Mouse (Mus musculus) ovary, postnatal 36 days (tissue): ENCODE measurements around the gene Shank2.

Experiments
- DNase-seq: peaks from one replicate; pipeline ENCODE4 v3.0.0; 2022; ENCODE audit warnings: low spot score, mixed read lengths

The Shank2 gene

GRCm38 (mm10) chr7:144336626-144337025 lies 334.9 kb downstream of the Shank2 start:
- no peak for DNase-seq

DNA sequence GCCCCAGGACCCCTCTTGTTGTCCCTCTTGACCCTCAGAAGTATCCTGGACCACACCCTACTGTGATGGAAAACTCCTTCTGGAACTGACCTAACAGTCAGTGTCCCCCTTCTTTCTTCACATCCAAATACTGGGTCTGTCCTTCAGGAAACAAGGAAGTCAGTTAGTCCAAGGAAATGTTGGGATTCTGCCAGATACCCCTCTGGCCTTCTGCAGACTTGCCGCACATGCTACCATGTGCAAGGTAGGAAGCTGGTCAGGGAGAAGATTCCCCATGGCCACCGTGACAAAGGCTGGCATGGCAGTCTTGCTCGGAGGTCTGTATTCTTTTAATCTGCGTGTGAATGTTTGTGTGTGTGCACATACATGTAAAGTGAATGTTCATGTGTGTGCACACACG lies 337.0 kb downstream of the Shank2 start:
- DNase-seq = no peak

DNA sequence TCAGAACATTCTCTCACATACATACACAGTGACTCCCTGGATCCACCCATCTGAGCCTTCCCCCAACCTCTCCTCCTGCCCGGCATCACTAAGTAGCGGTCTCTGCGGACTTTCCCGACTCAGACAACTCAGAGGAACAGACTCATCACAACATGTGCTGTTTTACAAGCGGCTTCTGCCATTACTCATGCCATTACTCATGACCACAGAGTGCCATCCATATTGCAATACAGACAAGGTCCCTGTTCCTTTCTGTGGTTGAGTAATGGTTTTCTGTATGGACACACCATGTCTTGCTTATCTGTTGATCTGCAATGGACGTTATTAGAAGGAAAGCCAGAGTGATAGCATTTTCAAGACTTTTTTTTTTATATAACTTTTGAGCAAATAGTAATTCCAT lies 338.6 kb downstream of the Shank2 start:
- DNase-seq = no peak

DNA sequence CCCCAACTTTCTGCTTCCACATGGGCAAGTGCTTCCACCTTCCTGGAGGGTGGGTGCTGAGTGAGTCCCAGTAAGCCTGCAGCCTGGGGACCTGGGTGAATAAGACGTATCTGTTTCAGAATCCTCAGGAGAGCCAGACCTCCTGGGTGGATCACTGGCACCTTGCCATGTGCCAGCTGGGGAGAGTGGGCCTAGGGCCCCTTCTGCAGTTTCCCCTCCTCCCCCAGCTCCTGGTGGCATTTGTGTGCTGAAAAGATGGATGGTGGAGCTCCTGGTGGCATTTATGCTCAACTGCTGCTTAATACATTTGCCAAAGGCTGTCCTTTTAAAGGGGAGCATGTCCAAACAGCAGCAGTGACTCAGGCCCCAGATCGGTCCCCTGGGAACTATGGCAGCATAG lies 364.4 kb downstream of the Shank2 start:
- no peak for DNase-seq

DNA sequence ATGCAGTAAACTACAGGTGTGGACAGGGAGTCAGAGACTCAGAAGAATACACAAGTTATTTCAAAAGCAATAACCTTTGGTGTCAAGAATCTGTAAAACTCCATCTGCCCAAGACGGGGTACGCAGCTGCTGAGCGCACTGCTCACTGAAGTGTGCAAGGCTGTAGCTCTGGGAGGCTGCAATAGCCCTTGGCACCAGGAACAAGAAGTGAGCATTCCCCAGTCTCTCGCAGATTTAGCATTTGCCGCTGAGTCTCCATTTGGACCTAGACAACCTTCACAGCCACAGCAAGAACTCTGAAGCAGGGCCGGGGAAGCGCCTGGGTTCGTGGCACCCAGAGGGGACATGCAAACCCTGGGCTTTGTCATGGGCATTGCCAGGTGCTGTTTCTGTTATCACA lies 371.3 kb downstream of the Shank2 start:
- no peak for DNase-seq

DNA sequence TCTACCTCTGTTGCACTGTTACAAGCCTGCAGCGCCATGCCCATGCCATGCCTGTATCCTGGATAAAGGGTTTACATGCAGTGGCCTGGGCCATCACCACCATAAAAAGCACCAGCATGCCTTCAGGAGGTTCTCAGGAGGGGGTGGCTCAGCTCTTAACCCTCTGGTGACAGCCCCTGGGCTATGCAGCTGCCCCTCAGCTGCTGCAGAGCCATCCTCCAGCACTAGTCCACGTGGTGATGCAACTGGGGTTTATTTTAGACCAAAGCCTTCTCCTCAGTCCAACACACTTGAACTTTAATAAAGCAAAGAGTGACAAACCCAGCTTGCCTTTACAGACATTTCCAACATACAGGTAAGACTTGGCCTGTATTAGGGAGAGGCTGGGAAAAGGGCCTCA lies 373.8 kb downstream of the Shank2 start:
- DNase-seq = no peak

DNA sequence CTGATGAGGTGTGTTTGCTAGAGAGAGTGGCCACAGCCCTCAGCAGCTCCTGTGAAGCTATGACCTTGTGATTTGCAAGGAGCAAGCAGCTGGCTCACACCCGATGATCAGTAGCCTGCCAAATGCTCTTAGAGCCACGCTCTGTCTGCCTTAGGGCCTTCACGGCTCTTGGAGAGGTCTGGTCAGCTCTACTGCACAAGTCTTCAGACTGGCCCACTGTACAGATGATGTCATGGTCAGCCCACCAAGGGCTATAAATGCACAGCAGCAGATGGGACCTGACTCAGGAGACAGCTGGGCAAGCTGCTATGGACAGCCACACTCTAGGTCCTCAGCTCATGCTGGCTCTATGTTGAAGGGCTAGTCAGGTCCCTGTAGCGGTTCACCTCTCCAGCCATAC lies 376.5 kb downstream of the Shank2 start:
- no peak for DNase-seq

GRCm38 (mm10) chr7:144379243-144379884 lies 377.6 kb downstream of the Shank2 start:
- DNase-seq = no peak

DNA sequence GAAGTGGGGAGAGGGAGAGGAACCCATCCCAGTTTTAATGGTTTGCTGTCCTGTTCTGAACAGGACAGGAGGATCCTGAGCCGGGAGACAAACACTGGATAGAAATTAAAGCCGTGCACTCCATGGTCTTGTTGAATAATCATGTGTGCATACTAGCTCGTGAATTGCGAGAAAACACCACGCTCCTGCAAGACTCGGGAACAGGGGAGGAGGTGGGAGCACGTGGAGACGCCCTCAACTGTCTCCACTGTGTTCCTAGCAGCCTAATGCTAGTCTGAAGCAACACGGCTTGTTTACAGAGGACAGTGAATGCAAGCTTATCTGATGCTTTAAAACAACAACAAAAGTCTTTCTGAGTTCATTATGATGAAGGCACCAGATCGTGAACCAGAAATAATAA lies 379.9 kb downstream of the Shank2 start:
- DNase-seq = no peak

DNA sequence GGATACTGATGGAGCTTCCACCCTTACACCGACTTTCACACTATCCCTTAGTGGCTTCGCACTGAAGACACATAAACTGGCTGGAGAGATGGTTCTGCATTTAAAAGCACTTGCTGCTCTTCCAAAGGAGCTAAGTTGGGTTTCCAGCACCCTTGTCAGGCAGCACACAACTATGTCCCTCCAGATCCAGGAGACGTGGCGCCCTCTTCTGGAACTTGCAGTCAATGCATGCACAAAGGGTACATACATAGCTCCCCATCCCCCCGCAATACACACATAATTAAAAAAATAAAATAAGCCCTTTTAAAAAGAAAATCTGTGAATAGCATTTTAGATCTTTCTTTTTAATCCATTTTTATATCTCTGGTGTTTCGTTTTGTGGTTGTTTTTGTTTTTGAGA lies 385.8 kb downstream of the Shank2 start:
- DNase-seq = no peak

- no peak for DNase-seq
Observed at GRCm38 (mm10) chr7:144389704-144390103, 388.0 kb downstream of the Shank2 start.

DNA sequence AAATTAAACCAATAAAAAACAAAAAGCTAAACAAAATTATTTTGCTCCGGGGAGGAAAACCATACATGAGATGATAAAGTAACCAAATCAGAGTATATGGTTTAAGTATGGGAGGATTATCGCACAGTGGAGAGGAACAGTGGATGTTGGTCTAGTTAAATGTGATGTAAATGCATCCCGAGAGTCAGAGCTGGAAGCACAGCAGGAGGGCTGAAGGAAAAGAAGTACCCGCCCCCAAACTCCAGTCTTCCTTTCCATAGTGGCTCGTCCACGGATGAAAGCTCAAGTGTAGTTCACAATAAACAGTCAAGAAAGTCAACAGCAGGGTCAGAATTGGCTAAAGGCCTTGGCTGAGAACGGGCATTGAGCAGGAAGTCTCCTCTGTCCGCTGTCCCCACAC lies 388.9 kb downstream of the Shank2 start:
- DNase-seq = no peak

- DNase-seq = no peak
Observed at GRCm38 (mm10) chr7:144391727-144392126, 390.0 kb downstream of the Shank2 start.

- DNase-seq = no peak
Observed at GRCm38 (mm10) chr7:144402492-144402891, 400.8 kb downstream of the Shank2 start.

DNA sequence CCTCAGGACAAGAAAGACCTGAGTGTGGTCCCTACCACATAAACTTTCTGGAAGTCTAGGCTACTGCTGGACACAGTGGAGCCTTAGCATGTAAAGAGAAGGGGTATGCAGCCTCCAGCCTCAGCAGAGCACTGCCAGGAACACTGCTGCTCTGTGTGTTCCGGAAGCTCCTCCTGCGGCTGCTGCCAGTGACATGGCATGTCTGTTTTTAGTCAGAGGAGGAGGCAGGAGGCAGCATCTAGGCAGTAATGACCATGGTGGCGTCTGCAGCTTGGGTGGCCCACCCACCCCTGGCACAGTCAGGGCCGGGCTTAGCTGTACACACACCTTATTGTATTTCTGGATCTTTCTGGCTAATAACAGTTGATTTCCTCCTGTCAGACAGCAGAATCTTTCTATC lies 405.9 kb downstream of the Shank2 start:
- DNase-seq = no peak

DNA sequence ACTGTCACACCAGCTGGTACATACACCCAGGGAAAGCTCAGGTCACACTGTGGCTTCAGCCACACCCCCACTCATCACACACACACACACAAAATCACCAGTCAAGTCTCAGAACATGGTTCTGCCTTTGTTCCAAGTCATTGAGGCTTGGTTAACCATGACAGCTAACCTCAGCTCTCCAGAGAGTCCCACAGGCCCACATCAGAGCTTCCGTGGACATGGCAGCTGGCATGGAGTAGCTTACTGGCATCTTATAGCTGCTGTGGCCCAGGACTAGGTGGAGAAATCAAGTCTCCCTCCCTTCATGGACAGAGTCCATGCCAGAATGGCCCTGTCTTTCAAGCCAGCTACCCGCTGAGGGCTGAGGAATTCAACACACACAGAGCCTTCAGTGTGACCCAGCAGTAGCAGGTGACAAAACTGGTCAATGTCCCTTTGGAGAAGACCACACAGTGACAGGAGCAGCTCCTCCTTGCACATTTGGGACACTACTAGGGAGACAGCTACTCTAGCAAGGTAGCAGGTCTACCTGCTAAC lies 406.8 kb downstream of the Shank2 start:
- DNase-seq = no peak

DNA sequence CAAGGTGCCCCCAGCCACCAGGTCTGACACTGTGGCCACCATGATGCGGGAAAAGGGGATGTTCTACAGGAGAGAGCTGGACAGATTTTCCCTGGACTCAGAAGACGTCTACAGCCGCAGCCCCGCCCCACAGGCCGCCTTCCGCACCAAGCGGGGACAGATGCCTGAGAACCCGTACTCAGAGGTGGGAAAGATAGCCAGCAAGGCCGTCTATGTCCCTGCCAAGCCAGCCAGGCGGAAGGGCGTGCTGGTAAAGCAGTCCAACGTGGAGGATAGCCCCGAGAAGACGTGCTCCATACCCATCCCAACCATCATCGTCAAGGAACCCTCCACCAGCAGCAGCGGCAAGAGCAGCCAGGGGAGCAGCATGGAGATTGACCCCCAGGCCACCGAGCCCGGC lies 408.0 kb downstream of the Shank2 start:
- DNase-seq = no peak

- DNase-seq = no peak
Observed at GRCm38 (mm10) chr7:144411967-144412906, 410.5 kb downstream of the Shank2 start.

GRCm38 (mm10) chr7:144414632-144415031 lies 412.9 kb downstream of the Shank2 start:
- DNase-seq = no peak

- peak; percentile 18 for DNase-seq
Observed at GRCm38 (mm10) chr7:144415795-144416194, 414.1 kb downstream of the Shank2 start.

DNA sequence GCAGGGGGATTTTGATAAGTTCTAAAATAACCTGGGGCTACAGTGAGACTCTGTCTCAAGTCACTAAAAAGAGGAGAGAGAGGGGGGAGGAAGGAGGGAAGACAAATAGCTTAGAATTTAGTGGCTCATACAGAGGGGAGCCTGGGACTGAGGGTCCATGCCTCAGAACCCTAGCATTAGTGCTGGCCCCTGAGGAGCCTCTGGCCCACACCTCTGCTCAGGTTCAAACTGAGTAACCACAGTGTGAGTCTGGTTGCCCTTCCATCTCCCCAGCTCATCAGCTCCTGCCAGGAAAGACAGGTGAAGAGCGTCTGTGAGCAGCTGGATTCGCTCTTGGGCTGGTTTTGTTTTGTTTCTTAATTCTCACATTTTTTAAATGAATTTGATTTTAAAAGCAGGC lies 415.5 kb downstream of the Shank2 start:
- DNase-seq = no peak

DNA sequence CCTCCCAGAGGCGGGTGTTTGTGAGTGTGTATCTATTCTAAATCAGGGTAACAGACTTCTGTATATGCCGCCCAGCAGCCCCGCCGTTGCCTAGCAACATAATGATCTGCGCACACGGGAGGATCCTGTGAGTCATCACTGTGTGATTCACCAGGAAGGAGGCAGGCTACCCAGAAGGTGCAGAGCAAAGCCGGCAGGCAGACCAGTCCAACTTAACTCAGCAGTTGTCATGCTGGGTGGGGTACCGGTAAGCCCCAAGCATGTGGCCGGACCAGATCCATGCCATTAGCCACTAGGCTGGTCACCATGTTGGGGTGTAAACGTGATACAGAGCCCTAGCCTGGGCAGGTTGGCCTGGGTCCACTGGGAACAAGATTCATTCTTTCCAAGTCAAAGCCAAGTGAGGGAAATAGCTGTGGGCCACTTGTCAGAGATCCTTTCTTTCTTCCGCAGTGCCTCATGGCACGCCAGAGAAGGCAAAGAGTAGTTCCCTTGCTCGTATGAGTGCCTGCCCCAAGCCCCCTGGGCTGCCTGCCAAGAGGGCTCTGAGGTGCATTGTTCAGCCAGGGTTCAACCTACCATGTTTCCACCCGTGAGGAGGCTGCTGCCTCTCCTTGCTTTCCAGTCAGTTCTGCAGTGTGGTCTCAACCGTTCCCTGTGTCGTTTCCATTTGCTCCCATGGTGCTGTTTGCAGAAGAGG lies 416.1 kb downstream of the Shank2 start:
- DNase-seq = peak; percentile 30

- DNase-seq = no peak
Observed at GRCm38 (mm10) chr7:144420552-144420951, 418.8 kb downstream of the Shank2 start.
